Mouse (Mus musculus): ENCODE measurements around the gene Dhtkd1.

Gene Dhtkd1

GRCm38 (mm10) chr2:5930291-5931054 lies 12.1 kb downstream of the Dhtkd1 start:
- no peak for DNase-seq

DNA sequence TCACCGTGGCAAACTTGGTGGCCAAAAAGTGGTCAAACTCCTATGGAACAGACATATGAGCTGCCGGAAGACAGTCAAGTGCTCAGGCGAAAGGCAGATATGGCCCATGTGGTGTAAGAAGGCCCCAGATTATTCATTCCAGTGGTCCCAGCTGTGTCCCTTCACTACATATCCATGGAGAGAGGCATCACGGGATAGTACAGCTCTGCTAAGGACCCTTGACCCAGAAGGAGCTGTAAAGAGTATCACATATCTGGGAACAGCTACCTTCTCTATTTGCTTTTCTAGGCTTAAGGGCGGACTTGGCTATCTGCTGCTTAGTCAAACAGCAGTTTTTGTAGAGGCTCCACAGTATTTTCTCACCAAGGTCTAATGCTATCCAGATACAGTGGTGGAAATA lies 12.8 kb downstream of the Dhtkd1 start:
- DNase-seq = no peak

DNA sequence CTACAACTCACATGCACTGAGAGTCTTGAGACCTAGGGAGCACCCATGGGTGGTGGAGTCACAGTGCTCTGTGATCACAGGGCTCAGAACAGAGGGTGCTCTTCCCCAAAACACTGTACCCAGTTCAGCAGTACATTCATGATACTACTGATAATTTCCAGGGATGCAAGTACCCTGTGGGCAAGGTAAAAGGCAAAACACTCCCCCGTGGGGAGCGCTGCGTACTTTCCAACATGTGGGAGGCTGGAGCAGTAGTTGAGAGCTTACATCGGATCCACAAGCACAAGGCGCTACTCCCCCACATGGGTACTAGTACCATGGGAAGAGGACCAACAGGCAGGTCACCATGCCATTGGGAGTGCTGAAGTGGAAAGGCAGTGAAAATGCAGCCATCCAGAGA lies 15.1 kb downstream of the Dhtkd1 start:
- DNase-seq = no peak

- DNase-seq = no peak
These were observed 18.8 kb downstream of the Dhtkd1 start for GRCm38 (mm10) chr2:5923786-5924185.

DNA sequence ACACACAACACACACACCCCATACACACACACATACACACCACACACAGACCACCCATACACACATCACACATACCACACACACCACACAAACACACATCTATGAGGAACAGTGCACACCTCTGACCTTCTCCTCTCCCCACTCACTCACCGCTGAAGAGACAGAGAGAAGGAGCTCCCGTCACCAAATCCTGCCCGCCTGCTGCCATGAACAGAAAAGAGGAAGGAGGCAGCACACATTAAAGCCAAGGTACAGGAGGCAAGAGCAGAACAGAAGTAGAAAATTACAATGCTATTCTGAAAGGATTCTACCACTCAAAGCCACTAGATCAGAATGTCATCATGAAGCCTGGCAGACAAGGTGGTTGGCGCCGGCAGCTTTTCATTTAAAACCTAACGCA lies 19.8 kb downstream of the Dhtkd1 start:
- no peak for DNase-seq

DNA sequence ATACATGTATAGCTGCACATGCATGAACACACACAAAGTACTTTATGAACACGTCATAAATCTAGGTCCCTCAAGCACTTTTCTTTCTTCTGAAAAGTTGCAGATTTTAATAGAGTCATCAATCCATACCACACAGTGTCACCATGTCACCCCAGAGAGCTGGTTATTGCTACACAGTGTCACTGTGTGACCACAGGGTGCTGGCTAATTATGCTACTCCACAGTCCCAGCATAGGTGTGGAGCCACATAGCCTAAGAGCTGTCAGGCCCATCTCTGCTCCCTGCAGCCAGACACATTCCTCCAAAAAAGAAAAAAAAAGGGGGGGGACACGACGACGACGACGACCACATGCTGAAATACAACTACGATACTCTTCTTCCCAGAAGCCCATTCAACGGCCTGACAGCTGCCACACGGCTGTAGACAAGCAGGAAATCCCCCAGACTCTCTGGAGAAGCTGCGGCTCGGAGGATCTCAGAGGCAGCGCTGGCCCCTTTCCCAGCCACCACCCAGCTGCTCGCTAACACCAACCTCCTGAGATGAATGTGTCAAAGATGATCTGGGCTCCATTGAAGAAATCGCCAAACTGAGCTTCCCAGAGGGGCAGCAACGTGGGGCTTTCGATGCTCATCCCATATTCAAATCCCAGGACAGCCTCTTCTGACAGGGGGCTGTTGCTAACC lies 31.2 kb downstream of the Dhtkd1 start:
- DNase-seq = no peak

GRCm38 (mm10) chr2:5906625-5907024 lies 36.0 kb downstream of the Dhtkd1 start:
- DNase-seq = peak in 1 of 2 experiments; percentile 59

GRCm38 (mm10) chr2:5906092-5906491 lies 36.5 kb downstream of the Dhtkd1 start:
- DNase-seq = no peak

GRCm38 (mm10) chr2:5900145-5900544 lies 42.4 kb downstream of the Dhtkd1 start:
- no peak for DNase-seq

- DNase-seq = peak; percentile 96 to 99
These were observed 47.6 kb downstream of the Dhtkd1 start, which contains the start of gene Sec61a2 for GRCm38 (mm10) chr2:5894843-5895570. Gene Sec61a2 (minus strand): TSS chr2:5895432.

- no peak for DNase-seq
These were observed 48.3 kb downstream of the Dhtkd1 start for GRCm38 (mm10) chr2:5894296-5894695.

DNA sequence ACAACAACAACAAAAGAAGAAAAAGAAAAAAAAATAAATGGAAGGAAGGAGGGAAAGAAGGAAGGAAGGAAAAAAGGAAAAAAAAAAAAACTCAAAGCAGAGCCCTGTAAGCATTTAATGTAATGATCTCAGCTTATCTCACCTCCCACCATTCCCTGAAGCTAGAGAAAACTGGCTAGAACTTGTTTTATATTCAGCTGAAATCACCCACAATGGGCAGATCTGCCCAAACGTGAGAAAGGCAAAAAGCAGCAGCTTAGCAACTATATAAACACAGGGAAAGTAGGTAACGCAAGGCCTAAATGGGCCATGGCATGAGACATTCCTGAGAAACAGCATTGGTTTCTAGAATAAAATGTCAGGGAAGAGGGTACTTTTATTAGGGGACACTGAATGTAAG lies 53.2 kb downstream of the Dhtkd1 start:
- DNase-seq = no peak

DNA sequence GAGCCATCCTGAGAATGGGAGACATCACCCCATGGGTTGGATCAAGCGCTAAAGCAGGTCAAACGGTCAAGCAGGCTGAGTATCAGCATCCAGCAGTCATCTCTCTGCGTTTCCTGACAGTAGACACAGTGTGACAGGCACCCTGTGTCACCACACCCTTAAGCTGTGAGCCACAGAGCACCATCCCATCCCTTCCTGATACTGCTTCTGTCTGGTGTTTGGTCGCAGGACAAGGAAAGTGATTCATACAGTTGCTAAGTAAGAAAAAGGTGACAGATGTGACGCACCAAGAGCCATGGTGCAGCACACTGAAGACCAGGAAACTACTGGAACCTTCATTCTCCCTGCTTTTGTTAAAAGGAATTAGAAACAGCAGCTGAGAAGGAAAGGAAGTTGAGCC lies 53.7 kb downstream of the Dhtkd1 start:
- DNase-seq = no peak

GRCm38 (mm10) chr2:5877446-5877845 lies 65.1 kb downstream of the Dhtkd1 start:
- no peak for DNase-seq

DNA sequence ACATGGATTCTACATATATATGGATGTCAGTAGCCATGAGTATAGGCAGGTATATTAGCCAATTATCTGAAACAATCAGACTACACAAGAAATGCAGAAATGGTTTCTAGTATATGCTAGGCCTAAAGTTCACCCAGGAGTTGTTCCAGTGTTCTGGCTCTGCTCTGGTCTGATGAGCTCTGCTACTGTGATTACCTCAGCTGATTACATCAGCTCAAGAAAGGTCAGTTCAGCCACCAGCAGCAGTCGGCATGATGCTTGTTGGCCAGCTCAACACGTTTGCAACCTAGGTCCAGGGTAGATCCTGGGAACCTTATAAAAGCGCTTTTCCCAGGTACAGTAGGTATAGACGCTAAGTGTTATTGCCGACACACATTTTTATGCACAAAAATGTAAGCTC lies 72.8 kb downstream of the Dhtkd1 start:
- DNase-seq = no peak

- DNase-seq = no peak
These were observed 74.9 kb downstream of the Dhtkd1 start for GRCm38 (mm10) chr2:5867681-5868080.

GRCm38 (mm10) chr2:5862834-5863233 lies 79.8 kb downstream of the Dhtkd1 start, which contains the start of gene Gm13199:
Gene Gm13199 (minus strand): TSS chr2:5862934.
- no peak for DNase-seq

- no peak for DNase-seq
These were observed 90.7 kb downstream of the Dhtkd1 start for GRCm38 (mm10) chr2:5851866-5852265.

DNA sequence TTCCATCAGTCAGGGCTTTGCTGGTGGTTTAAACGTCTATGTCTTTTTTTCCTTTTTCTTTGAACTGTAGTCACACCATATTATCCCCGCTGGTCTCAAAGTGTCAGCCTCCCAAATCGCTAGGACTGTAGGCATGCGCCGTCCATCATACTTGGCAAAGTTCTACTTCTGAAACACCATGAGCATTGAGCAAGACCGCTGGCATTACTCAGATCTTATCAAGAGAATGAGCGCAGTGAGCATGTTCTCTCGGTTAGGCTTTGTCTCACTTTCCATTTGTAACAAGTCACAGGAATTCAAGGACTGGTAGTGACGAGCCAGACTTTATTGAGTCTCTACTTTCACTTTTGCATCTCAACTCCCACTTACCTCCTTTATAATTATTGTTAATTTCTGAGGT lies 91.5 kb downstream of the Dhtkd1 start:
- DNase-seq = no peak
